Mouse (Mus musculus): Measurements from ENCODE around the gene Klhl22.

Gene Klhl22

DNA sequence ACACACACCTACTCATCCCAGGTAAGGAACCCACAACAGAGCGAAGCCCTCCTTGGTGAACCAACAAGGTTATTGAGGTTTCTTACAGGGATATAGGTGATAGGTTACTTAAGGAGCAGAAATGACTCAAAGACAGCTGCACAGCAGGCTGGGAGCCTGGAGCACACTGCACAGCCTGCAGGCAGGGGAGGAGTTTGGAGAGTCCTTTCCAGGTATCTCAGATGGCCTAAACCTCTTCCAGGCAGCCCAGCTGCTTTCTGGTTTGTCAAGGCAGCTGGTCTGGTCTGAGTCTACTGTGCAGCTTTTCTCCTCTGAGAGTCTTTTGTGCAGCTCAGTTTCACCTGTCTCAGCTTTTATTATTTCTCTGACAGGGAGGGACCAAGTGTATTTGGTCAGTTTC, 1.7 kb upstream of the Klhl22 start:
- no peak for DNase-seq (ENCODE audit: low spot score in 2 of 2)

DNA sequence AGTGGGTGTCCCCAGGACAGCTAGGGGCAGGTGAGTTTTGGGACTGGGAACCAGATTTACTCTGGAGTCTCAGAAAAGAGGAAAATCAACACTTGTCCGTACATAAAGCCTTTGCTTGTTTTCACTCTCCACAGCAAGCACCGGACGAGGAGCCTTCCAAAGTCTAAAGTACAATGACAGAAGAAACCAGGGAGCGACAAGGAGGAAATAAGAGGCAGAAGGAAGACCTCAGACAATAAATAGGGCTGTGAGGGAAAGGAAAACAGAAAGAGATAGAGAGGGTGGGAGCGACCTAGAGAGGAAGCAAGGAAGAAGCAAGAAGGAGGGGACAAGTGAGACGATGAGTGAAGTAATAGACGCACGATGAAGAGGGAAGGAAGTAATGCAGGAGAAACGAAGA, 516 bp upstream of the Klhl22 start:
- no peak for DNase-seq (ENCODE audit: low spot score in 2 of 2)

DNA sequence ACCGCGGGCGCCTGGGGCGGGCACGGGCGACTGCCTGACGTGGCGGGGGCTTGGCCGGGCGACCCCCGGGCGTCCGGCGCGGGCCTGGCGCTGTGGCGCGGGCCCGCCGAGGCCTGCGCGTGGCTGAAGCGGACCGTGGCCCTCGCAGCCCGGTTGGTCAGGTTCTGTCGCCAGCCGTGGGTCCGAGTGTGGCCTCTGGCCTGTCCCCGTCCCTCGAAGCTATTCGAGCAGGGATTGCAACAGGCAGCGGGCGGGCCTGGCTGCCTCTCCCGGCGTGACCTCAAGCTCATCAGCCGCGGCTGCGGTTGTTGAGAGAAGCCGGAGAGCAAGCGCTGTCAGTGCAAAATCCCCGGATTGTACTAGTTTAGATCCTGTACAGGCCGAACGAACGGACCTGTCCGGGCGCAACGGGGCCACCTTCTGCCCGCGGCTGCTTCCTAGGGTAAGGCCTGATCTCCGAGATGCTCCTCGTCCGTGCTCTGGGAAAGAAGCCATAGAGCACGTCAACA, 449 bp downstream of the Klhl22 start:
- peak; percentile 43 to 63 for DNase-seq (ENCODE audit: low spot score in 2 of 2)

DNA sequence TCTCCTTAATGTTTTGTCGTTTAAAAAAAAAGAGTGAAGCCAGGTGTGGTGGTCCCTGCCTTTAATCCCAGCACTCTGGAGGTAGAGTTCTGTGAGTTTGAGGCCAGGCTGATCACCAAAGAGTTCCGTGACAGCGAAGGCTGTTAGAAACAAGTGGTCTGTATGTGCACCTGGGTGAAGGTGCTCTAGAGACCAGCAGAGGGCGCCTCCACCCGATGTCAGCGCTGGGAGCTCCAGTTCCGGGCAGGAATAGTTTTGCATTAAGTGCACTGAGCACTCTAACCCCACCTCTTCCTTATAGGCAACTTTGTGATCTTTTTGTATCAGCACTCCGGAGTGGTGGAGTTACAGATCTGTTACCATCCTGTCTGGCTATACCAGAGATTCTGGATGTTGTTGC, 1.2 kb downstream of the Klhl22 start:
- DNase-seq (ENCODE audit: low spot score in 2 of 2) = no peak

DNA sequence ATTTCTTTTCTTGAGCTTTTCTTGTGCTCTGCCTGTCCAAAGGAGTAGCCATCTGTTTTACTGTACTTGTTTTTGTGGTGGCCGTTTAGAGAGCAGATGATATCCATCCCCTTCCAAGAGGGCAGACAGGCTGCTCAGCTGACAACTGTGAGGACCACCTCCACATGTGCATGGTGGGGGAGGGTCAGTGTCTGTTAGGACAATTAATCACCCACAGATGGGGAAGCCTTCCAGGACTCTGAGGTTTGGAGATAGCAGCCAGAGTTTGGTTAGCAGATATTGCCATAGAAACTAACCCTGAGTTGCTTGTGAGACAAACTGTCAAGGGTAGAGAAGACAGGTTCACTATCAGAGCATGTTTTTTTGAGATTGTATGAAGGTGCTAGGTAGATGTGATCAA, 1.7 kb downstream of the Klhl22 start:
- DNase-seq (ENCODE audit: low spot score in 2 of 2) = no peak

DNA sequence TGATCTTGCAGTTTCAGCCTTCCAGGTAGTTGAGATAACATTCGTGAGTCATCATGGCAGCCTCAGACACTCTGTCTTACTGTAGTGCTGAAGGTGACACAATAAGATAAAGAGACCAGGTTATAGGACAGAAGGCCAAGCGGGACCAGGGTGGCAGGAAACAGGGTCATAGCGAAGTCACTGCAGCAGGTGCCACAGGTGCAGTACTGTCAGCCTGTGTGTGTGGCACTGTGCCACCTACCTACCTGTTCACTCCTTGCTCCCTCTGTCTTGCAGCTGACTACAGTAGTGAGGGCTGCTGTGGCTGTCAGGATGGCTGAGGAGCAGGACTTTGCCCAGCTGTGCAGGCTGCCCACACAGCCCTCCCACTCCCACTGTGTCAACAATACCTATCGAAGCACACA, 4.7 kb downstream of the Klhl22 start:
- no peak for DNase-seq (ENCODE audit: low spot score in 2 of 2)

DNA sequence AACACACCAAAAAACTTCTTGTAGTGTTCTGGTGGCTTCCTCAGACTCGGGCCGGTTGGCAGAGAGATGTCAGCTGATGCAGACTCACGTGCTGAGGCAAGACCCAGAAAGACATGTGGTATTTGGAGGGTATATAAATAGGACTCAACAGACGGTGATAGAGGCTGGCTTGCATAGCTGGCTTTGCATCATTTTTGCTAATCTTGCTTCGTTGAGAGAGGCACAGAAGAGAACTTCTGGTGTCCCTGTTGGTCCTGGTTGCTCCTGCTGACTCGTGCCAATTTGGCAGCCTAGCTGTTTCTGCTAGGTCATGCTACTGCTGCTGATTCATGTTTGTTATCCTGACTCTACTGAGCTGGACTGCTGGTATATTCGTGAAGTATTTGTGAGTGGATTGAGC, 9.4 kb downstream of the Klhl22 start:
- no peak for DNase-seq (ENCODE audit: low spot score in 2 of 2)

DNA sequence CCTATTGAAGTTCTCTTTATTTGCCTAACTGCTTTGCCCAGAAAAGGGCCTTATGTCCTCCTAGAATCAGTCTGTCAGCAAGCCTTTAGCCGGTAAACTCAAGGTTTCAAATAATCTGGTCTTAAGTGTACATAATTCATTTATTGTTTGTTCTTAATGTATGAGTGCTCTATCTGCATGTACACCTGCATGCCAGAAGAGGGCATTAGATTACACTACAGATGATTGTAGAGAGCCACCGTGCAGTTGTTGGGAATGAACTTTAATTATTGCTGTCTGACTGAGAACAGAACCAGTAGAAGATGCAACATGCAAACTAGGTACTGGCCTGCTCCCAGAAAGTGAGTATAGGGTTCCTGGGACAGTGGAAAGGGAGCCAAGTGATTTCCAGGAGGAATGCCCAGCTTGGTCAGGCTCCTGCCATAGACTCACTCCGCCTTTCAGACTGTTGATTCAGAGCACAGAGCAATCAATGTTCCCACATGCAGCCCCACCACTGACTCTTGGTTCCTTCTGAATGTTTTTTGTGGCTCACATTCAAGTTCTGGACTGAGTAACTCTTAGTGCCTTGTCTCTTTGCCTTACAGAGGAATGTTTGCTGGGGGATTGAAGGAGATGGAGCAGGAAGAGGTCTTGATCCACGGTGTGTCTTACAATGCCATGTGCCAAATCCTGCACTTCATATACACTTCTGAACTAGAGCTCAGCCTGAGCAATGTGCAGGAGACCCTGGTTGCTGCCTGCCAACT, 11.9 kb downstream of the Klhl22 start:
- no peak for DNase-seq (ENCODE audit: low spot score in 2 of 2)

DNA sequence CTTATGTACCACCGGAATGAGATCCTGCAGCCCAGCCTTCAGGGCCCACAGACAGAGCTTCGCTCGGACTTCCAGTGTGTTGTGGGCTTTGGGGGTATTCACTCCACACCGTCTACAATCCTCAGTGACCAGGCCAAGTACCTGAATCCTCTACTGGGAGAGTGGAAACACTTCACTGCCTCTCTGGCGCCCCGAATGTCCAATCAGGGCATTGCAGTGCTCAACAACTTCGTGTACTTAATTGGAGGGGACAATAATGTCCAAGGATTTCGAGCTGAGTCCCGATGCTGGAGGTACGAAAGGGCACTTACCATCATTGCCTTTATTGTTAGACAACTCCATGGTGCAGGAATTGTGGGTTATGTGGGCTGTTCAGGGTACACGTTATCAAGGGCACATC, 17.4 kb downstream of the Klhl22 start:
- no peak for DNase-seq (ENCODE audit: low spot score in 2 of 2)

DNA sequence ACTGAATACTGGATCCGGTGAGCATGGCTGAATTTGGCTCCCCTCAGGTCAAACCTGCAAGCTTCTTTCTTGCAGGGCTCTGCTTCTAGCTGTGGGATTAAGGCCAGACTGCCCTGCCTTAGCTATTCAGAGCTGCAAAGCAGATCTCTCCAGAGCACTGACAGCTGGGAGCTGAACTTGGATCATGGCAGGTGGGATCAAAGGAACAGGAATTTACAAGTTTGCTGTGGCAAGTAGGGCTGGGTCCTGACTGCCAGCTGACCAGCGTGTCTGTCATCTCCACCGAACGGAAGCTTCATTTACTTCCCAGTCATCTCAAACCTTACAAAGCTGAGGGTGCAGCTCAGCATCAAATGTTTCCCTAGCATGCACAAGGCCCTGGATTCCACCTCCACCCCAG, 18.8 kb downstream of the Klhl22 start:
- DNase-seq (ENCODE audit: low spot score in 2 of 2) = no peak

DNA sequence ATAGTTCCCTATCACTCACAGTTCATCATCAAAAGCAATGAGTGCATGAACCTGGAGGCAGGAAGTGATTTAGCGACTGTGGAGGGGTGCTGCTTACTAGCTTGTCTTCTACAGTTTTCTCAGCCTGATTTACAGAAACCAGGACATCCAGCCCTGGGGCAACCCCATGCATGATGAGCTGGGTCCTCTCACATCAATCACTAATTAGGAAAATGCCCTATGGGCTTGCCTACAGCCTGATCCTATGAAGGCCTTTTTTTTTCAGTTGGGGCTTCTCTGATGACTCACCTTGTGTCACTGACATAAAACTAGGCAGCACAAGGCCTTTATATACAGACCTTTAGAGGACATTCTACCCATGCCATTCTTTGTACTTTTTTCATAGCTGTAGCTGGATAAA, 20.3 kb downstream of the Klhl22 start:
- DNase-seq (ENCODE audit: low spot score in 2 of 2) = no peak

DNA sequence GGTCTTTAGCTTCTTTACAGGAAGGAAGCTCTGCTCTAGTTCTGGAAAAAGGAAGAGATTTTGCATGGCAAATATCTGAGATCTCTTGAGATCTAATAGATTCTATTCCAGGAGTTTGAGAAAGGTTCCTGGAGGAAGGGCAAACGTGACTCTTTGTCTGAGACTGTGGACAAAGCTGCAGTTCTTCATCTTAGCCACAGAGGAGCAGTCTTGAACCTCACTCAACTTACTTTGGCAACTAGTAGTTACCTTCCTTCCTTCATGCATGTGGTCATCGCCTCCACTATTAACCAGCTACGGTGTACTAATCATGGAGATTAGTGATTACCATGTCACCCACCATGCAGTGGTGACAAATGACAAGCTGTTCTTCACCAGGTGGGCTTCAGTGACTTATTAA, 25.9 kb downstream of the Klhl22 start:
- DNase-seq (ENCODE audit: low spot score in 2 of 2) = no peak

DNA sequence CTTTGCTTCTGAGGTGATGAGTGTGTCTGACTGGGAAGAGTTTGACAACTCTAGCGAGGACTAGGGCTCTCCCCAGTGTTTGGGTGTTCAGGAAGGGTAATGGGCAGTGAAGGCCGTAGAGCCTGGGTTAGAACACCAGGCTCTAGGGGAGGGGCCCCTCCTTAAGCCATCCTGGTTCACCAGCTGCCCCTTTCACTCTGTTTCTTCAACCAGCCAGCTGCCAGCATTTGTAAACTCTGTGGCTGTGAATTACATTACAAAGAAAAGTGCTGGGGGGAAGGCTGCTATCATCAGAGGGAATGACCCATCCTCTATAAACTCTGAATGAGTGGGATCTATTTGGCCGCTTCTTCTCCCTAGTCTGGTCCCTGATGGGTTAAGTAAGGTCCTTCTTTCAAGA, 33.3 kb downstream of the Klhl22 start:
- no peak for DNase-seq (ENCODE audit: low spot score in 2 of 2)

DNA sequence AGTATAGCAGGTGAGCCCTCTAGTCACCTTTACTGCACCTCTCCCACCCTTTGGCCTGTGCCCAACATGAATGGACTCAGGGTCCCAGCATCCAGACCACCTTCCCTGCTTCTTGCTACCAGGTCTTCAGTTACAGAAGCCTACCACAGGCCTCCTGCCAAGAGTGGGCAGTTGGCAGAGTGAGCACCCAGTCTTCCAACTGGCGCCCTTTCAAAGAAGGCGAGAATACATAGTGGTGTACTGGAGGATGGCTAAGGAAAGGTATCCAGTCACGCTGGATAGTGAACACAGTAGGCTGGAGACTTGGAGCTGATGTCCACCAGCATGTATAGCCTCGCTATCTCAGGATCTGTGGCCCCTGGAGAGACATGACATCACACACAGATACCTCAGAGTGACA, 34.6 kb downstream of the Klhl22 start:
- DNase-seq (ENCODE audit: low spot score in 2 of 2) = no peak

DNA sequence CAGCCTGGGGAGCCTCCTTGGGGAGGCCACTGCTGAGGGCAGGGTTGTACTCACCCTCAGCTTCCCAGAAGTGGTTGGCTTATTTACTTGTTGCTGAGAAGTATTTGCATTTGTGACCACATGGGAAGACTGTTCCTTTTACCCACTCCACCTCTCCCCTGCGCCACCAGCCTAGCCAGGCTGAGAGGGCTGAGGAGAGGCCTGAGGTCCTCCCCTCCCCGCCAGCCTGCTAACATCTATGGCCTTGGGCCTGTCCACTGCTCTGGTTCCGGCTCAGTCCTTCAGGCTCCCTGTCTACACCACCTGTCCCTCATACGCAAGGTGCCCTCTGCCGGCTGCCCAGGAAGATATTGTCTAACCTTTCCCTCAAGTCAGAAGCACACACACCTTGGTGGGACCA, 36.2 kb downstream of the Klhl22 start:
- no peak for DNase-seq (ENCODE audit: low spot score in 2 of 2)

DNA sequence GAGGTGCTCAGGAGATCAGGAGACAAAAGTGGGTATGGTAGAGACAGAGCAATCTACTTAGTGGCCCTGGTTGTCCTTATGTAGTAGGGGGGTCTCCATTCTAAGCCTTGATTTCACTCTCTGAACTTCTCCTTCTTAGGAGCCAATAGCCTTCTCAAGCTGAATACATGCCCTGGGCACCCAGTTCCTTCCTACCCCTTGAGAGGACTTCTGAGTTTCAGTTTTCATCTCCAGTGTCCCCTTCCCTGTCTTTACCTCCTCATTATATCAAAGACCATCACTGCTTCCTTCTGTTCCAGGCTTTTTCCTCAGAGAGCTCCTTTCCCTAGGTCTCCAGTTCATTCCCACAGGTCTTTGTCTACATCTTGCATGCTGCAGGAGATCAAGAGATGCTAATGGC, 37.1 kb downstream of the Klhl22 start:
- DNase-seq (ENCODE audit: low spot score in 2 of 2) = no peak

DNA sequence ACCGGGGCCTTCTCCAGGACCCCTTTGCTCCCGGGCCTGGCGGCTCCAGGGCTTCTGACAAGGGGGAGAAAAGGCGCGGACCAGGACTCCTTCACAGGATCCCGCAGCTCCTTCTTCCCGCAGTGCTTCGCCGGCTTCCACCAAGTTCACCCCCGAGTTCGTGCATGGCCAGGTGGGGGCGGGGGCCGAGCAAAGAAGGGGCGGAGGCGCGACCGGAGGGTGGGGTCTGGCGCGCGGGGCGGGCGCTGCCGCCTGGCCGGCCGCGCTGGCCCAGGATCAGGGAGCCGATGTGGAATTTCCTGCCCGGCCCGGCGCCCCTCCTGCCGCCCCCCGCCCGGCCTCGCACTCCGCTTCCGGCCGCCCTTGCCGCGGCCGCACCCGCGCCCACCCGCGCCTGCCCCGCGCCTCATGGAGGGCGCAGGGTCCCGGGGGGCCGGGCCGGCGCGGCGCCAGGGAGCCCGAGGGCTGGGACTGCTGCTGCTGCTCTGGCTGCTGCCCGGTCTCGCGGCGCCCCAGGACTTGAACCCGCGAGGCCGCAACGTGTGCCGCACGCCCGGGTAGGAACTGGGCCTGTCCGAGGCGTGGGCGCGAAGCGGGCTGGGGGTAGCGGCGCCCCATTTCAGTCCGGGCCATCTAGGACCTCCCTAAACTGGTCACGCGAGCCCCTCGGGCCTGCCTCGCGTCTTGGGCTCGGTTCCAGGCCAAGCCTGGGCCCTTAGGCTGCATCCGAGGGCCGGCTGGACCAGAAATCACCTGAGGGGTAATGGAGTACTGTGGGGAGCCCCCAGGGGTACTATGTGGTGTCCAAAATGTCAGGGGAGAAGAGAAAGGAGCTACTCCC, 37.8 kb downstream of the Klhl22 start, which contains the start of gene Scarf2:
Scarf2 (plus strand) TSS at position 312 of the 841 bp plus-strand sequence.
- peak; percentile 75 for DNase-seq (ENCODE audit: low spot score in 2 of 2)

DNA sequence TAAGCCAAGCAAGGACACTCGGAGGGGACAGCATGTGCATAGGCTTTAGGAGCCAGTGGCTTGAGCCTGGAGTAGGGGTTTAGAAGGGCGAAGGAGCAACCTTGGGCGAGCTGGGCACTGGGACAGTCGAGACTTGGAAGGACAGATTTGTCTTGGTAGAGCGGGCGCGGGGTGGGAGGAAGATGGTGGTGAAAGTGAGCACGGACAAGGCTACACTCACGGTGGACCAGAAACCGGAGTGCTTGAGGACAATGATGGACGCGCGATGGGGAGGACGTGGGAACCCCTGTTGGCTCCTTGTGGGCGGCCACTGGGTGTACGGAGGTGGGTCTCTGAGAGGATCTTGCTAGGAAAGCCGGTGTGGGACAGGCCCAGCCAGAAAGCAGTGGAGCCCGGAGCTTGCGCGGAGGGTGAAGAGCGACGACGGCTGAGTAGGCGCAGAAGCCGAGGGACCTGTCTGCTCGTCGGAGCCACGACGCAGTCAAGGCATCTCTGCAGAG, 38.4 kb downstream of the Klhl22 start:
- no peak for DNase-seq (ENCODE audit: low spot score in 2 of 2)

DNA sequence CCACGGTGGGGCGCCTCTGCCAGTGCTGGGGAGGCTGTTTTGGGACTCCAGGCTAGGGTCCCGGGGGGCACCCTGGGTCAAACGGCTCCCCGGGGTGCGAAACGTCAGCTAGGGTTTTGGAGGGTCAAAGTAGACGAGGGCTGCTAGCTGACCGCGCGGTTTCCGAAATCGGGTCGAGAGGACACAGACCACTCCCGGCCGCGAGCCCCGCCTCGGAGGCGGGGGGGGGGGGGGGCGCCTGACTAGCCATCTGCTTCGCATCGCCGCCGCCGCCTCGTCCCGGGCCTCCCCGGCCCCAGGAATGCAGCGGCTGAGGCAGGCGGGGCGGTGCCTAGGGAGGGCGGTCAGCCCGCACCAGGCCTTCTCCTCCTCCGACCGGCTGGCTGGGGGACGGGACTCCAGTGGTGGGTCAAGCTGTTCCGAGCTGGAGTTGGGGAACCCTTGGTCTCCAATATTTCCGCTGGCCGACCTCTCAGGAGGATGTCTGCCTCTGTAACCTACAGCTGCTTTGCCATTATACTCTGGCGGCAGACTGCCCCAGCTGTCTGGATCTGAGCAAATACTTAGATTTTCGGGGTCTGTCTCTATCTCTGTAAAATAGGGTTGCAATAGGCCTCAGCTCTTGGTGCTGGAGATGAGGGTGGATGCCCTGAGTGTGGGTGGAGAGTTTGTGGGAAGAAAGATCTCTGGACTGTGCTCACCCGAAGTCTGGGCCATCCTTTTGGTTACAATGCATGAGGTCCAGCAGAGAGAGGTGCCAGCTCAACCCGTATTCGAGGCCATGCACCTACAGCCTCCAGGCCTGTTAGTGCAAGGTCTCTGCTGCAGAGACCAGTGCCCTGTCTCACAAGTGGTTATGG, 39.1 kb downstream of the Klhl22 start:
- DNase-seq (ENCODE audit: low spot score in 2 of 2) = peak; percentile 78 to 80

DNA sequence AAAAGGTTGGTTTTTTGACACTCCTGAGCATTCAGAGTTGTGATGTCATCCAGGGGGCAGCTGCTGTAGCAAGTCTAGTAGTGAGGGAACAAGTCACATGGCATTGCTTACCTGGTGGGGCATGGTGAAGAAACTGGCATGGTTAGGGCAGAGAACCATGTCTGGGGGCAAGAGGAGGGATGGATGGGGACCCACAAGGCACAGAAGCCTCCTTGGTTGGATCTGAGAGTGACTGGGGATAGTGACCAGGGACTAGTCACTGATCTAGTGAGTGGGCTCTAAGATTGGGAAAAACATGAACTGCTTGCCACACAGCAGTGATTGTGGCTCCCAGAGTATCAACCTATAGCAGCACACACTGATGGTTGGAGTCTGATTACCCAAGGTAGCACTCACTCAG, 40.2 kb downstream of the Klhl22 start:
- no peak for DNase-seq (ENCODE audit: low spot score in 2 of 2)

DNA sequence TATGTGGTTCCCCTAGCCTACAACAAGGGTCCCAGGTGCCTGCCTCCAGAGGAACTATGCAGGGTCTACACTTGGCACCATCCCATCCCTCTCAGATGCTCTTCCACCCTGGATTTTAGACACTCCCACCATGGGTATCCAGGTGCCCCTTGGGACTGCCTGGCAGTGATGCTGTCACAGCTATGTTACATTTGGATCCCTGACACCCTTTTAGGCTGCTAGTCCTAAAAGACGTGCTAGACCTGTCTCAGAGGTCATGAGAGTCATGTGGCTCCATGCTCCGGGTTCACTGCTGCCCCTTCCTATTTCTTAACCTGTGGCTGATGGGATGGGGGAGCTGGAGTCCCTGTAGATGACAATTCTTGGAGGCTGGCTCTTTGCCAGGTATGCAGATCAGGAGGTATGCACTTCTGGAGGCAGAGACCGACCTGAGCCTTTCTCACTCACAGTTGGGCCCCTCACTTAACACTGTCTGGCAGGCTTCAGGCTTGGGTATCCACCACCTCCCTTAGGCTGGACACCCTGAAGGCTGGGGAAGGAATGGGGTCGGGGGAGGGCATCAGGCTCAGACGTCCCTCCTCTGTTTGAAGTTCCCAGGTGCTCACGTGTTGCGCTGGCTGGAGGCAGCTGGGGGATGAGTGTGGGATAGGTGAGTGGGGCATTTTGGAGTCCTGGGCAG, 42.5 kb downstream of the Klhl22 start:
- no peak for DNase-seq (ENCODE audit: low spot score in 2 of 2)
